Mouse (Mus musculus): ENCODE results near the gene Lmod2. TPM values are rescaled to one million over a fixed set of nuclear protein-coding genes. Genes with fewer than 3 reads are reported as not detected.

The Lmod2 gene
- polyA plus RNA-seq, 1 experiment from 2014 or later: 1.8 TPM

GRCm38 (mm10) chr6:24604289-24604688 is 6.7 kb downstream of the Lmod2 start:
- 93% methylated on average over 7 of the region's 7 CpGs for WGBS

GRCm38 (mm10) chr6:24605631-24606030 is 8.1 kb downstream of the Lmod2 start:
- H3K4me3 ChIP-seq: no peak overlapping the region
- no peaks in the 10 kb centered on the region for H3K27me3 ChIP-seq
- no peak overlapping the region for H3K4me2 ChIP-seq
- no peak overlapping the region for H3K9ac ChIP-seq
- no peak for ATAC-seq (ENCODE audit: borderline replicate concordance, extremely low read depth, low FRiP score, low TSS enrichment)
- H3K4me1 ChIP-seq: peaks cover 11% of the 10 kb centered on the region
- no peaks in the 10 kb centered on the region for H3K9me3 ChIP-seq
- WGBS: 92% methylated on average over 8 of the region's 8 CpGs
- H3K27ac ChIP-seq: no peak overlapping the region
- H3K36me3 ChIP-seq: no peaks in the 10 kb centered on the region

More at GRCm38 (mm10) chr6:24604289-24604688, 6.7 kb downstream of the Lmod2 start:
- Histone ChIP-seq H3K4me1 (peaks cover 11% of the 10 kb centered on the region), H3K4me2 (no peak overlapping the region), H3K27ac (no peak overlapping the region), H3K9me3 (no peaks in the 10 kb centered on the region), H3K9ac (no peak overlapping the region), H3K4me3 (no peak overlapping the region), H3K27me3 (no peaks in the 10 kb centered on the region), H3K36me3 (no peaks in the 10 kb centered on the region)
- ATAC-seq (ENCODE audit: borderline replicate concordance, extremely low read depth, low FRiP score, low TSS enrichment): no peak

GRCm38 (mm10) chr6:24606512-24606911 is 8.9 kb downstream of the Lmod2 start:
- H3K9me3 ChIP-seq: no peaks in the 10 kb centered on the region
- 61% methylated on average over 10 of the region's 10 CpGs for WGBS
- H3K27me3 ChIP-seq: no peaks in the 10 kb centered on the region
- peaks cover 6% of the 10 kb centered on the region; the same call in 1 of the 2 replicates for H3K4me1 ChIP-seq
- H3K4me2 ChIP-seq: no peak overlapping the region
- H3K27ac ChIP-seq: no peak overlapping the region
- no peaks in the 10 kb centered on the region for H3K36me3 ChIP-seq
- H3K4me3 ChIP-seq: no peak overlapping the region
- H3K9ac ChIP-seq: no peak overlapping the region
- ATAC-seq (ENCODE audit: borderline replicate concordance, extremely low read depth, low FRiP score, low TSS enrichment): no peak

- Histone ChIP-seq H3K27me3 (no peaks in the 10 kb centered on the region), H3K27ac (no peak overlapping the region), H3K9ac (no peak overlapping the region), H3K4me1 (0 out of 2 replicates have a peak, but pooled peaks cover 3% of the 10 kb centered on the region), H3K9me3 (no peaks in the 10 kb centered on the region), H3K4me3 (no peak overlapping the region), H3K4me2 (no peak overlapping the region), H3K36me3 (no peaks in the 10 kb centered on the region)
- ATAC-seq (ENCODE audit: borderline replicate concordance, extremely low read depth, low FRiP score, low TSS enrichment): no peak
- WGBS: 67% methylated on average over 15 of the region's 15 CpGs
These were observed 10.0 kb downstream of the Lmod2 start for GRCm38 (mm10) chr6:24607531-24607930.

- Histone ChIP-seq H3K4me1 (0 out of 2 replicates have a peak, but pooled peaks cover 3% of the 10 kb centered on the region), H3K36me3 (0 out of 2 replicates have a peak, but pooled peaks cover under 1% of the 10 kb centered on the region), H3K27me3 (no peaks in the 10 kb centered on the region), H3K9me3 (no peaks in the 10 kb centered on the region), H3K27ac (no peak overlapping the region), H3K4me2 (no peak overlapping the region), H3K4me3 (no peak overlapping the region), H3K9ac (no peak overlapping the region)
- WGBS: 63% methylated on average over 4 of the region's 4 CpGs
- ATAC-seq (ENCODE audit: borderline replicate concordance, extremely low read depth, low FRiP score, low TSS enrichment): no peak
These were observed 10.6 kb downstream of the Lmod2 start for GRCm38 (mm10) chr6:24608129-24608528.

GRCm38 (mm10) chr6:24608682-24609081 is 11.1 kb downstream of the Lmod2 start:
- H3K36me3 ChIP-seq: 0 out of 2 replicates have a peak, but pooled peaks cover 5% of the 10 kb centered on the region
- H3K4me2 ChIP-seq: no peak overlapping the region
- 86% methylated on average over 3 of the region's 3 CpGs for WGBS
- 0 out of 2 replicates have a peak, but pooled peaks cover 3% of the 10 kb centered on the region for H3K4me1 ChIP-seq
- no peak overlapping the region for H3K27ac ChIP-seq
- ATAC-seq (ENCODE audit: borderline replicate concordance, extremely low read depth, low FRiP score, low TSS enrichment): no peak
- no peaks in the 10 kb centered on the region for H3K27me3 ChIP-seq
- H3K9ac ChIP-seq: no peak overlapping the region
- no peak overlapping the region for H3K4me3 ChIP-seq
- H3K9me3 ChIP-seq: no peaks in the 10 kb centered on the region

GRCm38 (mm10) chr6:24609531-24609930 is 12.0 kb downstream of the Lmod2 start:
- Histone ChIP-seq H3K4me3 (no peak overlapping the region), H3K27me3 (no peaks in the 10 kb centered on the region), H3K36me3 (peaks cover 10% of the 10 kb centered on the region), H3K9ac (no peak overlapping the region), H3K4me1 (0 out of 2 replicates have a peak, but pooled peaks cover 3% of the 10 kb centered on the region), H3K4me2 (no peak overlapping the region), H3K9me3 (no peaks in the 10 kb centered on the region), H3K27ac (no peak overlapping the region)
- no peak for ATAC-seq (ENCODE audit: borderline replicate concordance, extremely low read depth, low FRiP score, low TSS enrichment)
- WGBS: 46% methylated on average over 4 of the region's 4 CpGs

GRCm38 (mm10) chr6:24610358-24610757 is 12.8 kb downstream of the Lmod2 start:
- Histone ChIP-seq H3K4me1 (0 out of 2 replicates have a peak, but pooled peaks cover 3% of the 10 kb centered on the region), H3K36me3 (peaks cover 16% of the 10 kb centered on the region), H3K27ac (no peak overlapping the region), H3K4me2 (no peak overlapping the region), H3K9ac (no peak overlapping the region), H3K4me3 (no peak overlapping the region), H3K27me3 (no peaks in the 10 kb centered on the region), H3K9me3 (no peaks in the 10 kb centered on the region)
- 77% methylated on average over 4 of the region's 4 CpGs for WGBS
- no peak for ATAC-seq (ENCODE audit: borderline replicate concordance, extremely low read depth, low FRiP score, low TSS enrichment)

- Histone ChIP-seq H3K4me1 (0 out of 2 replicates have a peak, but pooled peaks cover 2% of the 10 kb centered on the region), H3K27ac (no peak overlapping the region), H3K36me3 (peaks cover 27% of the 10 kb centered on the region), H3K9me3 (no peaks in the 10 kb centered on the region), H3K27me3 (no peaks in the 10 kb centered on the region), H3K9ac (no peak overlapping the region), H3K4me3 (no peak overlapping the region), H3K4me2 (no peak overlapping the region)
- ATAC-seq (ENCODE audit: borderline replicate concordance, extremely low read depth, low FRiP score, low TSS enrichment): no peak
- WGBS: 83% methylated on average over 7 of the region's 7 CpGs
These were observed 14.7 kb downstream of the Lmod2 start for GRCm38 (mm10) chr6:24612074-24612755.

- Histone ChIP-seq H3K4me2 (no peak overlapping the region), H3K9me3 (no peaks in the 10 kb centered on the region), H3K4me1 (no peaks in the 10 kb centered on the region), H3K36me3 (peaks cover 37% of the 10 kb centered on the region), H3K9ac (no peak overlapping the region), H3K4me3 (no peak overlapping the region), H3K27me3 (no peaks in the 10 kb centered on the region), H3K27ac (no peak overlapping the region)
- WGBS: 91% methylated on average over 6 of the region's 6 CpGs
- ATAC-seq (ENCODE audit: borderline replicate concordance, extremely low read depth, low FRiP score, low TSS enrichment): no peak
These were observed 15.8 kb downstream of the Lmod2 start for GRCm38 (mm10) chr6:24613346-24613745.

GRCm38 (mm10) chr6:24613918-24614317 is 16.4 kb downstream of the Lmod2 start:
- Histone ChIP-seq H3K4me3 (no peak overlapping the region), H3K4me1 (no peaks in the 10 kb centered on the region), H3K27me3 (no peaks in the 10 kb centered on the region), H3K9ac (no peak overlapping the region), H3K9me3 (no peaks in the 10 kb centered on the region), H3K36me3 (peaks cover 37% of the 10 kb centered on the region), H3K4me2 (no peak overlapping the region), H3K27ac (no peak overlapping the region)
- WGBS: 85% methylated on average over 4 of the region's 4 CpGs
- ATAC-seq (ENCODE audit: borderline replicate concordance, extremely low read depth, low FRiP score, low TSS enrichment): no peak

GRCm38 (mm10) chr6:24616746-24617145 is 19.2 kb downstream of the Lmod2 start:
- 87% methylated on average over 4 of the region's 4 CpGs for WGBS
- Histone ChIP-seq H3K9me3 (no peaks in the 10 kb centered on the region), H3K4me1 (no peaks in the 10 kb centered on the region), H3K27me3 (no peaks in the 10 kb centered on the region), H3K4me2 (no peak overlapping the region), H3K4me3 (no peak overlapping the region), H3K27ac (no peak overlapping the region), H3K36me3 (peaks cover 45% of the 10 kb centered on the region), H3K9ac (no peak overlapping the region)
- ATAC-seq (ENCODE audit: borderline replicate concordance, extremely low read depth, low FRiP score, low TSS enrichment): no peak

Data from lung, embryonic 15.5 days (tissue).